Mouse (Mus musculus) c-Kit-positive CD71-positive TER-119-negative erythroid progenitor cells, embryonic 14.5 days (primary cell): ENCODE results near the gene Cdca8.

Experiments
- DNase-seq: peaks from one replicate; pipeline ENCODE4 v3.0.0-alpha.2; 2013; ENCODE audit warnings: low read depth

The Cdca8 gene

DNA sequence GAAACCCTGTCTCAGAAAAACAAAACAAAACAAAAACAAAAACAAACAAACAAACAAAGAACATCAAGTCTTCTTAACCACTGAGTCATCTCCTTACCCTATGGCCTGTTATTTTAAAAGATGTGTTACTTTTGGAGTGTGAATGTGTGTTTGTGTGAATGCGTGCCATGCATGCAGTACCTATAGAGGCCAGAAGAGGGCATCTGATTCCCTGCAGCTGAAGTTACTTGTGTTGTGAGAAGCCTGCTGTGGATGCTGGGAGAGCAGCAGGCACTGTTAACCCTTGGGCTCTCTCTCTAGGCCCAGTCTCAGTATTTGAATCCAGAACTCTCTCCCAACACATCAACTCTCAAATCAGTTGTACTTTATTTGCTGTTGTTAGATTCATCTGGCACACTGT is 66.4 kb downstream of the Cdca8 start:
- DNase-seq = no peak
